Mouse (Mus musculus) olfactory bulb, adult 2 months (tissue): Measurements from ENCODE around the gene Bahd1. TPM values are rescaled to one million over a fixed set of nuclear protein-coding genes. Genes with fewer than 3 reads are reported as not detected.

Experiments used
- H3K27ac ChIP-seq: fragments of 200-500 bp; 2 replicates; pipeline ENCODE4 v1.5.1; 2012; ENCODE audit warnings: low read depth, low read length; ENCODE audit not compliant: insufficient read depth
- H3K4me1 ChIP-seq: fragments of 200-500 bp; 2 replicates; pipeline ENCODE4 v1.6.1; 2012; ENCODE audit warnings: low read length; ENCODE audit not compliant: control insufficient read depth, insufficient read depth
- H3K4me3 ChIP-seq: fragments of 200-500 bp; 2 replicates; pipeline ENCODE4 v1.5.1; 2012; ENCODE audit warnings: mild to moderate bottlenecking, low read depth, low read length, moderate library complexity; ENCODE audit not compliant: insufficient read depth
- CTCF ChIP-seq: fragments of 200-500 bp; IDR thresholded peaks from 2 replicates; pipeline ENCODE4 v1.5.1; 2012; ENCODE audit warnings: low read depth, mild to moderate bottlenecking, low read length, moderate library complexity; ENCODE audit not compliant: insufficient read depth
- POLR2A ChIP-seq: fragments of 200-500 bp; IDR thresholded peaks from 2 replicates; pipeline ENCODE4 v1.6.1; 2012; ENCODE audit warnings: mild to moderate bottlenecking, low read depth, low read length, moderate library complexity; ENCODE audit not compliant: insufficient read depth
- WGBS: fragments of 180-500 bp; shearing (Covaris S2); methylation state at CpG from one replicate; pipeline ENCODE4 v1.1.7; 2018; 5-methylcytosine and 5-hydroxymethylcytosine counted together
- polyA plus RNA-seq: library from polyadenylated mRNA; stranded (reverse); fragments of >200 nt; gene quantifications from 2 replicates; pipeline ENCODE4 v1.2.4, GENCODE M21; 2012; ENCODE audit warnings: low replicate concordance; ENCODE audit not compliant: missing spikeins, insufficient read depth, insufficient read length

The Bahd1 gene
- polyA plus RNA-seq = not detected in 2 replicates

GRCm38 (mm10) chr2:118899981-118900825 lies at the start of gene Bahd1:
Gene Bahd1 (plus strand): TSS chr2:118900377.
- TF ChIP-seq POLR2A = no peak
- TF ChIP-seq CTCF = no peak
- Histone ChIP-seq H3K4me1 (peaks cover 60% of the 10 kb centered on the region), H3K4me3 (peak within 1 kb of the TSS; percentile 88), H3K27ac (peak within 1 kb of the TSS; percentile 52; the same call in 1 of the 2 replicates)
- WGBS = 4% methylated on average over 32 of the region's 32 CpGs

- H3K4me3 ChIP-seq = no peak overlapping the region
- 67% methylated on average over 3 of the region's 3 CpGs for WGBS
These were observed 48.4 kb upstream of the Bahd1 start for GRCm38 (mm10) chr2:118851756-118852155.

GRCm38 (mm10) chr2:118861454-118862339 lies 38.5 kb upstream of the Bahd1 start, which contains the start of gene Ivd:
Gene Ivd (plus strand): TSS chr2:118861954.
- no peaks in the 10 kb centered on the region; the same call in 1 of the 2 replicates for H3K4me1 ChIP-seq
- WGBS = under 1% methylated on average over 34 of the region's 34 CpGs
- TF ChIP-seq POLR2A (peak; percentile 85), CTCF (no peak)
- H3K4me3 ChIP-seq = peak within 1 kb of the TSS; percentile 72
- H3K27ac ChIP-seq = peak within 1 kb of the TSS; percentile 28; the same call in 1 of the 2 replicates

More at GRCm38 (mm10) chr2:118851756-118852155, 48.4 kb upstream of the Bahd1 start:
- no peak for TF ChIP-seq CTCF
- TF ChIP-seq POLR2A = no peak
- Histone ChIP-seq H3K27ac (no peak overlapping the region), H3K4me1 (no peaks in the 10 kb centered on the region)

GRCm38 (mm10) chr2:118862340-118862675 lies 37.9 kb upstream of the Bahd1 start:
- TF ChIP-seq POLR2A (no peak), CTCF (no peak)
- peak overlapping the region; percentile 72 for H3K4me3 ChIP-seq
- peak overlapping the region; percentile 28; the same call in 1 of the 2 replicates for H3K27ac ChIP-seq
- no peaks in the 10 kb centered on the region; the same call in 1 of the 2 replicates for H3K4me1 ChIP-seq
- WGBS = 18% methylated on average over 3 of the region's 3 CpGs

- TF ChIP-seq POLR2A = no peak
- TF ChIP-seq CTCF = no peak
- WGBS = 91% methylated on average over 3 of the region's 3 CpGs
- H3K4me3 ChIP-seq = no peak overlapping the region
These were observed 29.6 kb upstream of the Bahd1 start for GRCm38 (mm10) chr2:118870601-118871000.

GRCm38 (mm10) chr2:118871032-118871431 lies 29.1 kb upstream of the Bahd1 start:
- Histone ChIP-seq H3K27ac (no peak overlapping the region), H3K4me1 (no peaks in the 10 kb centered on the region), H3K4me3 (no peak overlapping the region)
- TF ChIP-seq POLR2A (no peak), CTCF (no peak)
- WGBS = 29% methylated on average over 1 of the region's 1 CpGs

More at GRCm38 (mm10) chr2:118870601-118871000, 29.6 kb upstream of the Bahd1 start:
- no peak overlapping the region for H3K27ac ChIP-seq
- H3K4me1 ChIP-seq = no peaks in the 10 kb centered on the region; the same call in 1 of the 2 replicates

- 89% methylated on average over 5 of the region's 5 CpGs for WGBS
- Histone ChIP-seq H3K27ac (no peak overlapping the region), H3K4me1 (no peaks in the 10 kb centered on the region), H3K4me3 (no peak overlapping the region)
- no peak for TF ChIP-seq CTCF
- no peak for TF ChIP-seq POLR2A
These were observed 27.2 kb upstream of the Bahd1 start for GRCm38 (mm10) chr2:118873018-118873417.

GRCm38 (mm10) chr2:118873890-118874430 lies 26.2 kb upstream of the Bahd1 start:
- no peak overlapping the region for H3K27ac ChIP-seq
- H3K4me3 ChIP-seq = no peak overlapping the region
- TF ChIP-seq POLR2A (no peak), CTCF (no peak)
- H3K4me1 ChIP-seq = no peaks in the 10 kb centered on the region
- WGBS = 87% methylated on average over 6 of the region's 6 CpGs
